ENCODE assay signal across 11 mouse cellular contexts in the genomic region with DNA sequence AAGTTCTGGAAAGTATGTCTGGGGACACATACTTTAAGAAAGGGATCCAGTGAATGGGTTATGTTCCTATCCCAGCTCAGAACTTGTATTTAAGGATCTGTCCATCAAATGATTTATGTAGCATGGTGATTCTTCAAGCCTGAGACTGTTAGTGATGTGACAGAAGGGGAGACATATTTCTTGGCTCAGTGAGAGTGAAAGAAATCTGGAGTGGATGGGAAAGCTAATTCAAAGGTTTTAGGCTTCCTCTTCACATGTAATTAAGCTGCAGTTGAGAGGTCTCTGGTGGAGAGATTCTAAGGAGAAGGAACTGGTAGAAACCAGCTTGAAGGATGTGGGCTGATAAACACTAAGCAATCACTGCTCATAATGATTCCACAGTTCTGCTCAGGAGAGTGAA.
"Had no signal": no experiment of that assay in that cellular context is flagged by ENCODE, and none has a peak within 500 bp of the region (broad histone marks: within the 10 kb centered on the region; RNA-seq: fewer than 3 reads in every experiment).

No protein-coding gene starts in this region.

- DNase-seq: lung, adult 18-20 months; lung, embryonic 14.5 days; lung, postnatal 10 days; lung, postnatal 4 days; midbrain, embryonic 14.5 days; retina, postnatal 1 day; right cerebral cortex, adult 18-20 months; right cerebral cortex, postnatal 14 days; thymus, adult 2 months; thymus, postnatal 25 days; thymus, postnatal 4 days had no signal
